ENCODE assay signal across 30 mouse cellular contexts in genomic region chr2:49728896-49729610, GRCm38 (mm10). TPM values are rescaled to one million over a fixed set of nuclear protein-coding genes. Genes with fewer than 3 reads are reported as not detected.
A peak's percentile ranks its signal among the peaks of the same experiment; 100 is the strongest.
DNase-seq lines count a peak whose midpoint lies in the region; ATAC-seq and TF ChIP-seq lines count a peak whose summit lies in the region.
"Had no signal": no experiment of that assay in that cellular context is flagged by ENCODE, and none has a peak within 500 bp of the region (broad histone marks: within the 10 kb centered on the region; RNA-seq: fewer than 3 reads in every experiment).

No protein-coding gene starts in this region.

- dilution Hi-C loops in CH12.LX (cut with MboI; ENCODE audit: extremely low pct_ligation_motif_present, extremely low pct_unique_long_range_greater_than_20kb, low sequenced_read_pairs), result no loop called here

- TF ChIP-seq RAD21 in CH12.LX (IDR thresholded peaks at IDR 0.05; ENCODE audit: low read depth, low read length), result no peak

- H3K4me1 ChIP-seq in erythroblast, embryonic 14.5 days (ENCODE audit: control insufficient read depth), result peaks cover 34% of the 10 kb centered on the region
- H3K4me1 ChIP-seq in megakaryocyte, embryonic 14.5 days, result peaks cover 63% of the 10 kb centered on the region
- H3K4me1 ChIP-seq in CH12.LX (ENCODE audit: control insufficient read depth in 1 of 2, insufficient read depth in 2 of 2), result peaks cover 9 to 60% of the 10 kb centered on the region in 2 experiments
- H3K4me1 ChIP-seq in limb, embryonic 10.5 days, result peaks cover 71% of the 10 kb centered on the region
- H3K4me1 ChIP-seq in cerebellum, adult 2 months (ENCODE audit: control insufficient read depth, insufficient read depth, low read length), result peaks cover 8% of the 10 kb centered on the region

- no peaks in the 10 kb centered on the region for H3K36me3 ChIP-seq in erythroblast, embryonic 14.5 days (ENCODE audit: control insufficient read depth)
- H3K36me3 ChIP-seq in megakaryocyte, embryonic 14.5 days (replicated peaks; ENCODE audit: low read length), result no peaks in the 10 kb centered on the region
- no peaks in the 10 kb centered on the region for H3K36me3 ChIP-seq in CH12.LX (replicated peaks in 1 of 2; ENCODE audit: control insufficient read depth in 1 of 2, insufficient read depth in 1 of 2, low read length in 1 of 2)
- H3K36me3 ChIP-seq in limb, embryonic 10.5 days, result peaks cover 16% of the 10 kb centered on the region
- H3K36me3 ChIP-seq: heart, embryonic 12.5 days had no signal

- in situ Hi-C loops in CH12.LX (cut with MboI; ENCODE audit: low pct_ligation_motif_present, low pct_unique_long_range_greater_than_20kb, low sequenced_read_pairs), result loop anchor here (25.0 kb wide), 1 partner anchor 817 kb away; no protein-coding TSS in a partner anchor

- no peaks in the 10 kb centered on the region for H3K79me2 ChIP-seq in CH12.LX (replicated peaks; ENCODE audit: control insufficient read depth, extremely low read depth, insufficient read depth, poor library complexity, severe bottlenecking)

- H3K4me3 ChIP-seq in erythroblast, embryonic 14.5 days (replicated peaks), result peak overlapping the region; percentile 4
- H3K4me3 ChIP-seq in megakaryocyte, embryonic 14.5 days (replicated peaks), result peak overlapping the region; percentile 4
- peak overlapping the region in 2 of 3 experiments; percentile 19 to 27 for H3K4me3 ChIP-seq in CH12.LX (replicated peaks in 1 of 3; ENCODE audit: low read depth in 2 of 3, low read length in 2 of 3, poor library complexity in 1 of 3)
- no peak overlapping the region for H3K4me3 ChIP-seq in limb, embryonic 10.5 days
- no peak overlapping the region for H3K4me3 ChIP-seq in cerebellum, adult 2 months (replicated peaks; ENCODE audit: insufficient read depth, low read depth, low read length)
- H3K4me3 ChIP-seq: embryonic facial prominence, embryonic 13.5 days; forebrain, embryonic 13.5 days; gastrocnemius, adult 2 months; heart, embryonic 12.5 days; limb, embryonic 12.5 days had no signal

- TF ChIP-seq CTCF in CH12.LX (conservative IDR thresholded peaks at IDR 0.05 in 1 of 2, IDR thresholded peaks at IDR 0.05 in 1 of 2; ENCODE audit: low read depth in 2 of 2, low read length in 2 of 2), result peak in 1 of 2 experiments; percentile 14; a peak in 1 of 4 replicates
- TF ChIP-seq CTCF in cerebellum, adult 2 months (IDR thresholded peaks at IDR 0.05; ENCODE audit: borderline replicate concordance, insufficient read depth, low read depth, low read length), result no peak

- H3K9me3 ChIP-seq in erythroblast, embryonic 14.5 days (ENCODE audit: control insufficient read depth, low read length), result no peaks in the 10 kb centered on the region
- no peaks in the 10 kb centered on the region for H3K9me3 ChIP-seq in megakaryocyte, embryonic 14.5 days
- H3K9me3 ChIP-seq in CH12.LX (replicated peaks; ENCODE audit: low read length), result no peaks in the 10 kb centered on the region
- H3K9me3 ChIP-seq in limb, embryonic 10.5 days (replicated peaks), result no peaks in the 10 kb centered on the region
- H3K9me3 ChIP-seq: embryonic facial prominence, embryonic 13.5 days; forebrain, embryonic 13.5 days; heart, embryonic 12.5 days; limb, embryonic 12.5 days had no signal

- TF ChIP-seq POLR2A in CH12.LX (IDR thresholded peaks at IDR 0.05; ENCODE audit: low read depth, low read length), result no peak
- TF ChIP-seq POLR2A in cerebellum, adult 2 months (IDR thresholded peaks at IDR 0.05; ENCODE audit: borderline replicate concordance, insufficient read depth, low read length), result no peak

- H3K9ac ChIP-seq in CH12.LX (ENCODE audit: insufficient read depth, low read depth), result no peak overlapping the region
- H3K9ac ChIP-seq: embryonic facial prominence, embryonic 13.5 days; forebrain, embryonic 13.5 days; heart, embryonic 12.5 days; hindbrain, embryonic 14.5 days; limb, embryonic 12.5 days had no signal

- peak overlapping the region; percentile 62 for H3K4me2 ChIP-seq in CH12.LX (ENCODE audit: insufficient read depth, low read depth, poor library complexity, severe bottlenecking)
- H3K4me2 ChIP-seq: embryonic facial prominence, embryonic 13.5 days; forebrain, embryonic 13.5 days; heart, embryonic 12.5 days; hindbrain, embryonic 14.5 days; limb, embryonic 12.5 days had no signal

- 88% methylated on average over 10 of the region's 10 CpGs for WGBS in limb, embryonic 10.5 days
- WGBS in cerebellum, adult 2 months, result 60% methylated on average over 10 of the region's 10 CpGs

- H3K27ac ChIP-seq in CH12.LX (ENCODE audit: insufficient read depth, low read depth), result no peak overlapping the region
- 0 out of 2 replicates have a peak overlapping the region, but pooled peaks have one; percentile 4 for H3K27ac ChIP-seq in limb, embryonic 10.5 days
- H3K27ac ChIP-seq in cerebellum, adult 2 months (ENCODE audit: insufficient read depth, low read length), result no peak overlapping the region
- H3K27ac ChIP-seq: embryonic facial prominence, embryonic 13.5 days; forebrain, embryonic 13.5 days; gastrocnemius, adult 2 months; hindbrain, embryonic 14.5 days; limb, embryonic 12.5 days had no signal

- H3K27me3 ChIP-seq in erythroblast, embryonic 14.5 days (ENCODE audit: control insufficient read depth), result no peaks in the 10 kb centered on the region
- peaks cover 3% of the 10 kb centered on the region for H3K27me3 ChIP-seq in megakaryocyte, embryonic 14.5 days (replicated peaks)
- H3K27me3 ChIP-seq in CH12.LX (replicated peaks), result no peaks in the 10 kb centered on the region
- H3K27me3 ChIP-seq in limb, embryonic 10.5 days (ENCODE audit: low read depth, poor library complexity, severe bottlenecking), result no peaks in the 10 kb centered on the region
- H3K27me3 ChIP-seq in cerebellum, adult 2 months (ENCODE audit: control insufficient read depth, insufficient read depth, low read length), result no peaks in the 10 kb centered on the region
- H3K27me3 ChIP-seq: embryonic facial prominence, embryonic 13.5 days; forebrain, embryonic 13.5 days; heart, embryonic 12.5 days; limb, embryonic 12.5 days had no signal

- DNase-seq in CH12.LX (ENCODE audit: extremely low read depth), result no peak
- no peak for DNase-seq in limb, embryonic 10.5 days (ENCODE audit: low spot score)
- DNase-seq in cerebellum, adult 2 months, result no peak
- no peak for DNase-seq in T-cell, adult 2 months (ENCODE audit: low spot score)
- DNase-seq: adrenal gland, adult 2 months; cerebellum, adult 9-10 months; cerebellum, postnatal 36 days; embryo, embryonic 11 days; gastrocnemius, adult 2 months; gastrocnemius, postnatal 36 days; heart, adult 18-20 months; kidney, adult 11 months; kidney, postnatal 14 days; layer of hippocampus, adult 9-11 months; lung, adult 18-20 months; lung, postnatal 4 days; midbrain, embryonic 14.5 days; right cerebral cortex, postnatal 14 days had no signal

- TF ChIP-seq EP300 in CH12.LX (IDR thresholded peaks at IDR 0.05; ENCODE audit: low read length), result no peak

- no peak for ATAC-seq in erythroblast, adult 5-6 weeks (replicated peaks; ENCODE audit: low FRiP score, poor library complexity, severe bottlenecking)
- no peak for ATAC-seq in megakaryocyte, adult 5-6 weeks (ENCODE audit: poor library complexity, severe bottlenecking)
- ATAC-seq: activated CD4-positive, CD25-positive, alpha-beta regulatory T cell, adult 4 months; forebrain, embryonic 13.5 days; lung, postnatal 0 days had no signal

TF ChIP-seq in CH12.LX, 34 proteins besides CTCF, POLR2A, EP300 and RAD21:
- no peak for TF ChIP-seq ELF1 (IDR thresholded peaks at IDR 0.05; ENCODE audit: low read depth, low read length)
- peak; percentile 29; the same call in 1 of the 2 replicates for TF ChIP-seq SIN3A (IDR thresholded peaks at IDR 0.05; ENCODE audit: low read length)
- no peak for TF ChIP-seq GABPA (IDR thresholded peaks at IDR 0.05; ENCODE audit: insufficient replicate concordance, low read depth, low read length)
- TF ChIP-seq JUN (IDR thresholded peaks at IDR 0.05; ENCODE audit: insufficient read depth, low read depth, low read length), result no peak
- no peak for TF ChIP-seq ZMIZ1 (IDR thresholded peaks at IDR 0.05; ENCODE audit: low read depth, low read length)
- no peak for TF ChIP-seq MYC (IDR thresholded peaks at IDR 0.05; ENCODE audit: low read depth, low read length)
- TF ChIP-seq CHD2 (IDR thresholded peaks at IDR 0.05; ENCODE audit: low read length), result no peak

RNA-seq across cellular contexts. Expression of gene Lypd6b, which starts 58.4 kb away (rescaled TPM):
- polyA plus RNA-seq in erythroblast, embryonic 14.5 days (2012), result not detected in 2 replicates
- total RNA-seq in erythroblast, adult 5-6 weeks (2015; ENCODE audit: low replicate concordance), result not detected in 2 replicates
- total RNA-seq in erythroblast, adult 5-6 weeks (2017; ENCODE audit: low replicate concordance), result not detected in 2 replicates
- polyA plus RNA-seq in megakaryocyte, embryonic 14.5 days (2012; ENCODE audit: insufficient read depth, low replicate concordance), result not detected in 2 replicates
- total RNA-seq in megakaryocyte, adult 5-6 weeks (2015), result 0.09 and 0.27 TPM in 2 replicates
- 0.20 and 0.26 TPM in 2 replicates for total RNA-seq in megakaryocyte, adult 5-6 weeks (2017)
- 0.50 and 1.4 TPM in 2 replicates for total RNA-seq in CH12.LX (2012; rRNA removed)
- total RNA-seq in CH12.LX (2014; rRNA removed), result 0.09 and 0.15 TPM in 2 replicates
- polyA plus RNA-seq in CH12.LX (2012; ENCODE audit: insufficient read length, low read depth), result not detected in 2 replicates
- polyA plus RNA-seq in limb, embryonic 10.5 days (2016; fragmentation: Nextera tagmentation; extraction: Ambion mirVana), result 3.8 and 3.9 TPM in 2 replicates
- 7.5 and 10.7 TPM in 2 replicates for polyA plus RNA-seq in cerebellum, adult 2 months (2012; rRNA removed)
- total RNA-seq: gastrocnemius, adult 2 months; gastrocnemius, postnatal 36 days; monocyte, adult 5-6 weeks had no signal

Comparison
In these comparisons a context has a peak if more than half of its experiments do, and no peak if none do; other contexts are left out.
1. H3K4me3 ChIP-seq: peak in erythroblast, embryonic 14.5 days (single experiment), megakaryocyte, embryonic 14.5 days (single experiment) and CH12.LX (2 of 3); none in limb, embryonic 10.5 days (single experiment) and cerebellum, adult 2 months (single experiment).